Mouse (Mus musculus): ENCODE measurements around the gene Manbal. TPM values are rescaled to one million over a fixed set of nuclear protein-coding genes. Genes with fewer than 3 reads are reported as not detected.

Manbal gene
- polyA plus RNA-seq, 1 experiment = not detected

DNA sequence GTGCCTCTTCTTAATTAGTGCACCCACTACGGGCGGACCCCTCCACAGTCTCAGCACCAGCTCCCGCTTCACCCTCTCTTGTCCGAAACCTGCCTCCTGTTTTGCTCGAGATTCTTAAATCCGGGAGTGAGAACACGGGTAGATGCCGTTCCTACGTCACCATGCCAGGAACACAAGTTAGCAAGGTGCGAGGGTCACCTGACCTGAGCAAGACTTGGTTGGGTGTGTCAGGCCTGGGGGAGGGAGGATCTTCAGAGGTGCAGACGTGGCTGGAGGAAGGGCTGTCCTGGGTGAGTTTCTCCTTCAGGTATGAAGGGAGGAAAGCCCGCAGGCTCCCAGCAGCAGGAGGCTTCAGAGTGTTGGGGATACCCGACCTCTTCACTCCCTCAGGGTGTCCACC lies 50.8 kb downstream of the Manbal start, which contains the start of gene Src:
TSS of gene Src (plus strand) at position 239 of the 400 bp plus-strand sequence.
- Histone ChIP-seq H3K27ac (ENCODE audit: insufficient read depth, low read depth, low read length) (no peak within 1 kb of the TSS), H3K4me1 (ENCODE audit: control insufficient read depth, insufficient read depth, low read length) (peaks cover 15% of the 10 kb centered on the region), H3K4me3 (ENCODE audit: insufficient read depth, low read depth, low read length) (no peak within 1 kb of the TSS)
- WGBS = 61% methylated on average over 13 of the region's 13 CpGs
- TF ChIP-seq POLR2A (IDR thresholded peaks at IDR 0.05; ENCODE audit: insufficient read depth, low read depth, low read length) = no peak
- TF ChIP-seq CTCF (IDR thresholded peaks at IDR 0.05; ENCODE audit: insufficient read depth, low read depth, low read length) = no peak

DNA sequence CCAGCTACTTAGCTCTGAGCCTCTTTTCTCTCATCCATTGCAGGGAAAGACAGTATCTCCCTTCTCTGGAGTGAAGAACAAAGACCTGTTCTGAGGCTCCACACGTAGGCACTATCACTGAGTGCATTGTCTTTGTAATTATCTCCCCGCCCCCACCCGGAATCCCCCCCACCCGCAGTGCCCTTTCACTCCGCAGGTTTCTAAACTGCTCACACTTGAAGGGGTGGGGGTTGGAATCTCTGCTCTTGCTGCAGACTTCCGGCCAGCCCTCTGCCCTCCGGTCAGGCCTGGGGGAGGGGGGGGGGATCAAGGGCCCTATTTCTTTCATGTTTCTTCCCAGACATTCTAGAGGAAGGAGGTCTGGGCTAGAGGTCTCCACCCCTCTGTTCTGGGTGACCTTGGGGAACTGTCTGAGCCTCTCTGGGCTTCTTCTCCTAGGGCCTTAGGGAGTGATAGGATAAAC lies 51.2 kb downstream of the Manbal start:
- TF ChIP-seq POLR2A (IDR thresholded peaks at IDR 0.05; ENCODE audit: insufficient read depth, low read depth, low read length) (no peak), CTCF (IDR thresholded peaks at IDR 0.05; ENCODE audit: insufficient read depth, low read depth, low read length) (no peak)
- Histone ChIP-seq H3K4me1 (ENCODE audit: control insufficient read depth, insufficient read depth, low read length) (peaks cover 19% of the 10 kb centered on the region), H3K27ac (ENCODE audit: insufficient read depth, low read depth, low read length) (no peak overlapping the region), H3K4me3 (ENCODE audit: insufficient read depth, low read depth, low read length) (no peak overlapping the region)
- 16% methylated on average over 7 of the region's 7 CpGs for WGBS

DNA sequence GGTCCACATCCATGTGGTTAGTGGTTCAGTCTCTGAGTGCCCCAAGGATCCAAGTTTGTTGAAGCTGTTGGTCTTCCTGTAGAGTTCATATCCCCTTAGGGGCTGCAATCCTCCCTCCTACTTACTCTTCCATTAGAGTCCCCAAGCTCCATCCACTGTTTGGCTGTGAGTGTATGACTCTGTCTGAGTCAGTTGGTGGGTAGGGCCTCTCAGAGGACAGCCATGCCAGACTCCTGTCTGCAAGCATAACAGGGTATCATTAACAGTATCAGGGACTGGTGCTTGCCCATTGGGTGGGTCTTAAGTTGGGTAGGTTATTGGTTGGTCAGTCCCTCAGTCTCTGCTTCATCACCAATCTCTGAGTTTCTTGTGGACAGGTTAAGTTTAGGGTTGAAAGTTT lies 52.1 kb downstream of the Manbal start:
- H3K4me1 ChIP-seq (ENCODE audit: control insufficient read depth, insufficient read depth, low read length) = peaks cover 20% of the 10 kb centered on the region
- TF ChIP-seq CTCF (IDR thresholded peaks at IDR 0.05; ENCODE audit: insufficient read depth, low read depth, low read length) = no peak
- no peak for TF ChIP-seq POLR2A (IDR thresholded peaks at IDR 0.05; ENCODE audit: insufficient read depth, low read depth, low read length)

DNA sequence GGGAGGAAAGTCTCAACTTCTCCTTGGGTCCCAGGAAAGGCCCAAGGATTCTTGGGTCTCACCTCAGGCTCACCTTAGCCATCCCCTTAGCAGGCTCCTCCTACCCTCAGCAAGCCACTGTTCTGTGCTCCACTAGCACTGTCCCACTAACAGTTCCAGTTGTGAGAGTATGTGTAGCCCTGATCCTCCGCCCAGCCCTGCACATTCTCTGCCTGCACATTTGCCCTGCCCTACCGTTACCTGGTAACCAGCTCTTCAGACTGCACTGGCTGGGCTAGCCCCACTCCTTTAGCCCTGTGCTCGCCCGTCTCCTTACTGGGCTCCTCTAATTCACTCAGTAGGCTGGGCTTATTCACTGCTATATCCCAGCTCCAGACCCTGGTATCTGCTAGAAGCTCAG lies 53.0 kb downstream of the Manbal start:
- WGBS = 90% methylated on average over 4 of the region's 4 CpGs

More for the DNA sequence above, 52.1 kb downstream of the Manbal start:
- no peak overlapping the region for H3K4me3 ChIP-seq (ENCODE audit: insufficient read depth, low read depth, low read length)
- H3K27ac ChIP-seq (ENCODE audit: insufficient read depth, low read depth, low read length) = no peak overlapping the region

DNA sequence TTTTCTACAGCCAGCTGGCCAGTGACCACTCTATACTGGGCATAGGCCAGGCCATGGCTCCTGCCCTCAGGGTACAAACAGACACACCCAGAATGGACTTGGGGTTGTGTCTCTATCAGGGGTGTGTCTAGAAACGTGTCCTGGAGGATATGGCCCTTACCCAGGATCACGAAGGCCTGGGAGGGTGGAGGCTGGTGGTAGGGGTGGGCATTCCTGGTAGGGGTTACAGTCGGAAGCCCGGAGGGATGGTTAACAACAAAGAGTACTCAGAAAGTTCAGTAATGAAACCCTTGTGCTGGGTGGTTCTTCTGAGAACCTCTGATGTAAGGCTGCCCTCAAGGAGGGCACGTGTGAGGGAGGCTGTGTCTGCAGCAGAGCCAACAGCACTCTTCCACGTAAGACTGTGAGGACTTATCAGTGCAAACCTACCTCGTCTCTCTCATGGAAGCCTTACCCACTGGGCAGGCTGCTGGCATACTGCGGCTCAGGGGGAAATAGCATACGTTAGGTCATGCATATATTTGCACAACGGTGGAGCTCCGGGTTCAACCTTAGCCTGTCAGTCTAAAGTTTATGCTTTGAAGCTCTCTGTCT lies 54.8 kb downstream of the Manbal start:
- Histone ChIP-seq H3K27ac (ENCODE audit: insufficient read depth, low read depth, low read length) (no peak overlapping the region), H3K4me1 (ENCODE audit: control insufficient read depth, insufficient read depth, low read length) (peaks cover 43% of the 10 kb centered on the region), H3K4me3 (ENCODE audit: insufficient read depth, low read depth, low read length) (no peak overlapping the region)
- TF ChIP-seq CTCF (IDR thresholded peaks at IDR 0.05; ENCODE audit: insufficient read depth, low read depth, low read length) (no peak), POLR2A (IDR thresholded peaks at IDR 0.05; ENCODE audit: insufficient read depth, low read depth, low read length) (no peak)
- WGBS = 86% methylated on average over 11 of the region's 11 CpGs

More for the DNA sequence above, 53.0 kb downstream of the Manbal start:
- Histone ChIP-seq H3K4me3 (ENCODE audit: insufficient read depth, low read depth, low read length) (no peak overlapping the region), H3K4me1 (ENCODE audit: control insufficient read depth, insufficient read depth, low read length) (peaks cover 27% of the 10 kb centered on the region), H3K27ac (ENCODE audit: insufficient read depth, low read depth, low read length) (no peak overlapping the region)
- TF ChIP-seq POLR2A (IDR thresholded peaks at IDR 0.05; ENCODE audit: insufficient read depth, low read depth, low read length) (no peak), CTCF (IDR thresholded peaks at IDR 0.05; ENCODE audit: insufficient read depth, low read depth, low read length) (no peak)

DNA sequence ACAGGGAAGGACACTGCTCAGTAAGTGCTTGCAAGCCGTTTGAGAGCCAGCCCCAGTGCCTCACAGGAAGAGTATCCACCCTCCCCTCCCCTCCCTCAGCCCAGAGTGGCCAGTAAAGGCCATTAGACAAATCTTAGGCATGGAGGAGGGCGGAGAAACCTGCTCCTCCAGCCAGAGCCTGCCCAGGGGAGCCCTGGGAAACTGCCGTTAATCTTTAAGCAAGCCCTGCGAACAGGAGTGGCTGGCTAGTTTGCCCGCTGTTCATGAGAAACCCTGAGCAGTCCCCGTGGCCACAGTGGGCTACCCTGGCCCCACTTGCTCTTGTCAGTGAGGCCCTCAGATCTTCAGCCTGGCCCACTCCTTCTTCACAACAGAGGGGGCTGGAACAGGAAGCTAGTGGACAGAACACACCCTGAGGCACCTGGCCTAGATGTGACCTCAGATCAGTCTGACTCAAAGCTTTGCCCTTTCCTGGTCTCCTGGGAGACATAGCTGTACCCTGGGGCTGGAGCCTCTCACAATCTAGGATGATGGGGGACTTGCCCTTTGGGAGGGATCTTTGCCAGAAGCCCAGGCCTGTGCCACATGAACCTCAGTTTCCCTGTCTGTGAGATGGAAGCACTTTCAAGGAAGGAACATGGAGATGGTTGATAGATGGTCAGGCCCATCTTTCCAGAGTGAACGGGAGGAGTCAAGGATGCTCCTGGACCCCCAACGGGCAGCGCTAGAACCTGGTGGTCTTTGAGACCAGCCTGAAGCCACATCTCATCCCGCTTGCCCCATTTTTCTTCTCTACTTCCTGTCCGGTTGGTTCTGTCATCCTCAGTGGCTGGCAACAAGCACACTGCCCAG lies 55.7 kb downstream of the Manbal start:
- Histone ChIP-seq H3K27ac (ENCODE audit: insufficient read depth, low read depth, low read length) (no peak overlapping the region), H3K4me1 (ENCODE audit: control insufficient read depth, insufficient read depth, low read length) (peaks cover 47% of the 10 kb centered on the region), H3K4me3 (ENCODE audit: insufficient read depth, low read depth, low read length) (peak overlapping the region; percentile 84)
- WGBS = 78% methylated on average over 11 of the region's 11 CpGs
- no peak for TF ChIP-seq POLR2A (IDR thresholded peaks at IDR 0.05; ENCODE audit: insufficient read depth, low read depth, low read length)
- TF ChIP-seq CTCF (IDR thresholded peaks at IDR 0.05; ENCODE audit: insufficient read depth, low read depth, low read length) = no peak

DNA sequence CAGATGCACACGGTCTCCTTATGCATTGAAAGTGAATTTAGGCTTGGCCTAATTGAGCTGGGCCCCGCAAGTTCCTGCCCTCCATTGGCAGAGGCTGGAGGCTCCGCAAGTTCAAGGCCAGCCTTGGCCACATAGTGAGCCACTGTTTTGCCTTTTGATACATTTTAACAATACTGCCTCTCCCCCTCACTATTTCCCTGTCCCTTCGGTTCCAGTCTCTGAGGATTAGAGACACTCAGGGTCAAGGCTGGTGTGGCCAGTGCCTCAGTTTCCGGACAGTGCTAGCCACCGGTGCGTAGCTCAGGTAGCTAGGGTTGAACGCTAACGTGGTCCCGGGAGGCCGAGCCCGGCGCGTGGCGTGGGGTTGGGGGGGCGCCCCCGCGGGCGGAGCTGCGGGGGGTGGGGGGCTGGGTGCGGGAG lies 56.3 kb downstream of the Manbal start:
- Histone ChIP-seq H3K27ac (ENCODE audit: insufficient read depth, low read depth, low read length) (peak overlapping the region; percentile 83), H3K4me3 (ENCODE audit: insufficient read depth, low read depth, low read length) (peak overlapping the region; percentile 84), H3K4me1 (ENCODE audit: control insufficient read depth, insufficient read depth, low read length) (peaks cover 45% of the 10 kb centered on the region)
- TF ChIP-seq POLR2A (IDR thresholded peaks at IDR 0.05; ENCODE audit: insufficient read depth, low read depth, low read length) (no peak), CTCF (IDR thresholded peaks at IDR 0.05; ENCODE audit: insufficient read depth, low read depth, low read length) (no peak)
- WGBS = 6% methylated on average over 21 of the region's 21 CpGs

DNA sequence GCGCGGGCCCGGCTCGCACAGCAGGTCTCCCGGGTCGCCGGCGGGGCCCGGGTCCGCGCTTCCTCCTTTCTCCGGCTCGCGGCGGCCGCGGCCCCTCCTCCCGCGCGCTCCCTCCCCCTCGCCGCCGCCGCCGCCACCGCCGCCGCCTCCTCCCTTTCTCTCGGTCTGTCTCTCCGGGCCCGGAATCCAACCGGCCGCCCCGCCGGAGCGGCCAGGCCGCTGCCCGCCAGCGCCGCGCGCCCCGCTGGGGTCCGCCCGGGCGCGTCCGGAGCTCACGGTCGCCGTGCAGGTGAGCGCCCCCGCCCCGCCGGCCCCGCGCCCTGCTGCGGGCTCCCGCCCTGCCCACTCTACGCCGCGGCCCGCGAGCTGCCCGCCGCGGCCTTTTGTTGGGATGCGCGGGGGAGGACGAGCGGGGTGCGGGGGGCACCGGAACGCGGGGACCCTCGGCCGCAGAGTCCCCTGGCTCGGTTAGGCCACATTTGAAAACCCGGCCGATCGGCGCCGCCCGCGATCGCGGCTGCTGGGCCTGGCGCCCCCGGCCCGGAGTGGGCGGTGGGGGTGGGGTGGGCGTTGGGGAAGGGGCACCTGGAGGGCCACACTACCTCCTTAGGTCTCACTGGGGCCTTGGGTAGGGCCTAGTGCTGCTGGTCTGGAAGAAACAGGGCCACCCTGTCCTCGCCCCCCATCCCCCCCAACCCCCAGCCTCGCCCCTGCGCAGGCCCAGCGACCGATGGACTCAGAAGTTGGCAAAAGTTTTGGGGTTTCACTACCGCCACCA lies 56.9 kb downstream of the Manbal start:
- no peak overlapping the region; the same call in 1 of the 2 replicates for H3K27ac ChIP-seq (ENCODE audit: insufficient read depth, low read depth, low read length)
- peaks cover 47% of the 10 kb centered on the region for H3K4me1 ChIP-seq (ENCODE audit: control insufficient read depth, insufficient read depth, low read length)
- H3K4me3 ChIP-seq (ENCODE audit: insufficient read depth, low read depth, low read length) = peak overlapping the region; percentile 84
- WGBS = 1% methylated on average over 81 of the region's 98 CpGs
- TF ChIP-seq POLR2A (IDR thresholded peaks at IDR 0.05; ENCODE audit: insufficient read depth, low read depth, low read length) = peak; percentile 20; the same call in 1 of the 2 replicates
- TF ChIP-seq CTCF (IDR thresholded peaks at IDR 0.05; ENCODE audit: insufficient read depth, low read depth, low read length) = no peak
